Mouse (Mus musculus) ES-CJ7 (cell line): ENCODE results near the gene Slc15a1.
"Not testable (repeated sequence)": the region's sequence is repeated elsewhere in the genome, so short reads cannot be mapped to it uniquely, and the experiment has no call there.

Experiments
- DNase-seq: peaks from one replicate; pipeline ENCODE4 v3.0.0; 2011; ENCODE audit warnings: low read depth, low spot score

Slc15a1 gene

DNA sequence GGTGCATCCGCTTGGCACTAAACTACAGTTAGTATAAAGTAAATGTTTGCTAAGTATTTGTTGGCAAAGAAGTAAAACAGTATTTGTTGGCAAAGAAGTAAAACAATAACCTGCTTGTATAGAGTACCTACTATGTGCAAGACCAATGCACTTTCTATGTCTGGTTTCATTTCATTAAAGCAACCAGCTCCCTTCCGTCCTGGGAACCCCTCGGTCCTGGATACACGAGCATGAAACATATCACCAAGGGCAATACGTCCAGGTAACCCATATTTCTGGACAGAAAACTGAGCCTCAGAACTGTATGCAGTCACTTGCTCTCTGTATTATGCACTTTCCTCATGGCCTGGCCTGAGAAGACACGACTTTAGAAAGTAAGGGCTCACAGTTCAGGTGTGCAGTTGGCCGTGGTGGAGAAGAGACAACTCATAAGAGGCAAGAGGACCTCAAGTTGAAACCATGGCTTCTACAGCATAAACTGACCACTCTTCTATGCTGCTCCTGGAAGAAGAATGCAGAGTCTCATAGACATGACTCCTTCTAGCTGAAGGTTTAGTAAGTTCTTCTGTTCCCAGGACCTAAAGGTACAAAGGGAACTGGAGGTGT lies 53.5 kb downstream of the Slc15a1 start:
- no peak for DNase-seq

DNA sequence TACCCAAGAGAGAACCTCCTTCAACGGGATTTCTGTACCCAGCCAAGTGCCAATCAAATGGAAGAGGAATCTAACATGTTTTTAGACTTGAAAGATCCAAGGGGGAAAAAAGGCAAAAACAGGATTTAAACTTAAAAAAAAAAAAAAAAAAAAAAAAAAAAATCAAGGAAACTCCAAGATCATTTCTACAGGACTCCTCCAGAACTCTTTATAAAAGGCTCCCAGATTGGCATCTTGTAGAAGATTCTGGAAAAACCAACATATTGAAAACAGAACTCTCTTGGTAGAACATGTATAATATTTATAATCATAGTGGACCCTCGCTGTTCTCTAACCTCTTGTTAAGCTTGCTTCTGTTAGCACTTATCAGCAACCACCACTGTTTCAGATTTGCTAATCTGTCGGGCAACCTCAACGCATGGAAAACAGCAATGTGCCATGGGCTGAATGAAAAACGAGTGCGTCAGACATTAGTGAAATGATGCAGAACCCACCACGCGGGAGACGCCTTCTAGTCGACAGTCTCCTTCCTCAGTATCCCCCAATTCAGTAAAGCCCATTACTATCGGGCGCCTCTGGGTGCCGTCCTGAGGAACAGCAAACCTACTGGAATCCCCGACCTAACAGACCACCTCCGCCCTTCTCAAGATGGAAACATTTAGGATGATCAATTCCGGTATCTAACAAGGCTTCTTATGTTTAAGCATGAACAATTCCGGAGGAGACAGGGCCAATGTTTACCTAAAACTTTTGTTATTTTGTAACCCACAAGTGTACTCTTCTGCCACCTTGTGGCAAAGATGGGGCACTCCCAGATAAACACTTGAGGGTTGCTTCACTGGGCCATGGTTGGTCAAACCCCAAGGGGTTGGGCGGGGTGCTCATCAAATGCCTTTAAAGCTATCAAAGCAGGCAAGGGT lies 54.3 kb downstream of the Slc15a1 start:
- peak; percentile 78 for DNase-seq

DNA sequence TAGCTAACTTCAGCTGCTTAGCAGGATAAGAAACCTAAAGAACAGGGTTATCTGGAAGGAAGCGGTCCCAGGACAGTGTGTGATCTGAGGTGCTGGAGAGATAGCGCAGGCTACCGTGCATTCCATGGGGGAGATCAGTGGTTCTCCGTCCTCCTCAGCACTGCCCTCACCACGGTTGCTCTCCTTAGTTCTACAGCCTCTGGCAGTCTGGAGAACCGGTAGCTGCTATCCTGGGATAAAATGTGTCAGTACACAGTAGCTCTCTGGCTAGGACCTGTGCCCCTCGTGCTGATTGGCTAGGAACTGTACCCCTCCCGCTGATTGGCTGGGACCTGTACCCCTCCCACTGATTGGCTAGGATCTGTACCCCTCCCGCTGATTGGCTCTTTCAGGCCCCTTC lies 58.1 kb downstream of the Slc15a1 start:
- DNase-seq = peak; percentile 79

DNA sequence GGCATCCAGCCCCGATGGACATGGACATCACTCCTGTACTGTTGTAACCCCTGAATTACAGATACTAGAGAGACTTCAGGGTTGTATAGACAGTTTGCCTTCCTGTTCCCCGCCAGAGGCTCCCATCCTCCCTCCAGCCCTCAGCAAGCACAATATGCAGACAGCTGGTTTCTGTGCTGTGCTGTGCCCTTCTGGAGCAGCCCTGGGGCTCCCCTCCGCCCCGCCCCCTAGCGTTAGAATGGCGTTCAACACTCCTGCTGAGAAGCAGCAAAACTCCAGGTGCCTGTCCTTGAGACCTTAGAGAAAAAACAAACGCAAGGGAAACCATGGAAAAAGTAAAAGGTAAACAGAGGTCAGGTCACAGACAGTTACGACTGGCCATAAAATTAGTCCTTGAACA lies 59.9 kb downstream of the Slc15a1 start:
- peak; percentile 80 for DNase-seq

DNA sequence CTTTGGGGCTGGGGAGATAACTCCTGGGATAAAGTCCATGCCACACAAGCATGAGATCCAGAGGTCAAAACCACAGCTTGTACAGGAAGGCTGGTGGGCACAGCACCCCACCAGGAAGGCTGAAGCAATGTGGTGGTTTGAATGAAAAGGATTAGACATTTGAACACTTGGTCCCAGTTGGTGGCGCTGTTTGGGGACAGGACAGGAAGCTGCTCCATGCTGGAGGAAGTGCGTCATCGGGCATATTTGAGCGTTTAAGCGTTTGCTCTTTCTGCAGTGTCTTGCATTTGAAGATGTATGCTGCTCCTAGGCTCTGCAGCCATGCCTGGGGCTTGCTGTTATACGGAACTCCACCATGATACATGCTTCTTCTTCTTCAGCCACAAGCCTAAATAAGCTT lies 64.2 kb downstream of the Slc15a1 start:
- no peak for DNase-seq

DNA sequence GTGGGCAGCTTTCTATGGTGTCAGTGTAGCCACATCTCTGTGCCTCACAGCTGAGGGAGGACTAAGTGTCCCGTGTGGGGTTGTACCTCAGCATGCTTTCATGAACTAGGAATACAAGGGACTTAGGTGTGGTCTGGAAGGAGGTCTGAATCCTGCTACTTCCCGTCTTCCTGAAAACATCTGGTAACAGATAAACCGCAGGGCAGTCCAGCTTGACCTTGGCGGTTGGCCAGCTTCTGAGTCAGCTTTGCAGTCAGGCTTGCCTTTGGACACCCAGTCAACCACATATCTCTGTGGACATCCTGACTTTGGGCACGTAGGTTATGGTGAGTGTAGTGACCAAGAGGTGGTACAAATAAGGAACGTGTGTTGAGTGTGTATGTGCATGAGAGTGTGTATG lies 68.0 kb downstream of the Slc15a1 start:
- DNase-seq = no peak

DNA sequence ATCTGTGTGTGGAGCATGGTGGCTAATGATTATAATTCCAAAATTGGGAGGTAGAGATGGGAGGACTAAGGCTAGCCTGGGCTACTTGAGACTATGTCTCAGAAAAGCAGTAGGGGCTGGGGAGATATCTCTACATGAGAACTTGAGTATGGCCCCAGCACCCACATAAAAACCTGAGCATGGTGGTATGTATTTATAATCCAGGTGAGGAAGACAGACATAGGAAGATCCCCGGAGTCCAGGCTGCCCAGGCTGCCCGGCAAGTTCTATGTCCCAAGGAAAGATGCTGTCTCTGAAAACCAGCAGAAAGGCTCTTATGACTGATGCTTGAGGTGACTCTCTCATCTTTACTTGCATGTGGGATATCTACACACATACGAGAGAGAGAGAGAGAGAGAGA lies 68.6 kb downstream of the Slc15a1 start:
- no peak for DNase-seq

DNA sequence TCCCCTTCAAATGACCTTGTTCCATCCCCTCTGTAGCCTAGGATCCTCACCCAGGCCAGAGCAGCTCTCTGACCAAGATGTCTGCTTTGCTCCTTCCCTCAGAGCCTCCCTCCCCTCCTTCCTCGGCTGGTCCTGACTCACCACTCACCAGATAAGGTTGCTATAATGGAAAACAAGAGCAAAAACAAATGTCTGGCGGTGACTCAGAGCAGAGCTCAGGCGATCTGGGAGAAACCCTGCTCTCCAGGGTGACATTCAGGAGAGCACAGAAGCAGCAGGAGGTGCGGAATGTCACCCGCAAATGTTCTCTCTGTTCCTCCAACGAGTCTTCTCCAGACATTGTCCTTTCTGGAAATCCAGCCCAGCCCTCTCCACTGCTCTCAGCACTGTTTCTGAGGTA lies 69.3 kb downstream of the Slc15a1 start:
- DNase-seq = no peak

DNA sequence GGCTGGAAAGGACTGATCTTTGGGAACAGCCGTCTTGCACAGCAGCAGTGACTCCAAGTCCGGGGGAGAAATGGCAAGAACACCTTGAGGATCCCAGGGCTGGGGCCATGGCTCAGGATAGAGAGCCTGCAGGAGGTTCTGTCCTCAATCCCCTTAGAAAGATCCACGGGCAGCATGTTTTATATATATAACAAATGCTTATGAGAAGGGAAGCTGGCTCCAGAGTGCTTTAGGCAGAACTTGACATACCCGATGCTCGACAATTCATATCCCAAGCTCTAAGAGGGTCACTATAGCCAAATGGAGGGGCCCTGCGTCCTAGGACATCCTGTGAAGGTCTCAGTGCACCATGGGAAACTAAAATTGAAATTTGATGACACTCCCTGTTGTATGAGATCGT lies 73.8 kb downstream of the Slc15a1 start:
- DNase-seq = no peak

DNA sequence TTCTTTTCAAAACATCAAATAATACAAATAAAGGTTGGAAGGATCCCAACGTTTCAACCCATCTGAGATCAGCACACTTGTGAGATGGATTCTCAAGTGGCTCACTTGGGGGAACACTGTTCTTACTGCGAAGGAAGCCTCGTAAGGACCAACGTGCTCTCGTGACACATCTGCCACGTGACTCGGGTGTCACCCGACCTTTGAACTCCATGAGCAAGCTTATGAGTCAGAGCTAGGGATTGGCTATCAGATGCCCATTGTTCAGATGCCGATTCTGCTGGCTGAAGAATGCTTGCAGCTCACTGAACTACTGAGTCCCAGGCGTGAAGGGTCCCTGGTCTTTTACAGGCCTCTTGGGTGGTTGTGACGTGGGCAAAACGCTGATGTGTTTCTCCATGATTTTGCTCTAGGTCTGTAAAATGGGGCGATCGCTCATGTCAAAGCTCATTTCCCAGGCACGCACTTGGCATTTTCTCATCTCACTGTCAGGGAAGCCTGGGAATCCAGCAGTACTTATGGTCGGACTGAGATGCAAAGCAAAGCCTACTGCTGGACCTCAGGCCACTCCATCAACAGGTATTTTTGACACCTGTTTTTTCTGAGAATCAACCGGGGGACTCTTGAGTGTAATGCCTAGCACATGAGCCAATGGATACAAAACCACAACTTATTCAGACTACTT lies 75.1 kb downstream of the Slc15a1 start:
- DNase-seq = no peak

DNA sequence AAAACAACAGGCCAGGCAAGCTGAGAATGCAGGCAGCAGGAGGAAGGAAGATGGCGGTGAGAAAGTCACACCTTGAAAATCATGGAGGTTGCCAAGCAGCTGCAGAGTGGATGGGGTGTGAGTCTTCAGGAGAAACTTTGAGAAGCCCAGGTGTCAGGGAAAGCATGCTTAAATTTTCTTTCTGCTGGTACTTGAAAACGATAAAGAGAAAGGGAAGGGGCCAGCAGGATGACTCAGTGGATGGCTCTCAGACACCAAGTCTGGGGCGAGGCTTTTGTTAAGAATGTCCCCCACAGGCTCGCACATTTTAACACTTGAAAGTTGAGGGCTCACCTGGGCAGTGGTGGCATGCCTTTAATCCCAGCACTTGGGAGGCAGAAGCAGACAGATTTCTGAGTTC lies 76.9 kb downstream of the Slc15a1 start:
- peak; percentile 14 for DNase-seq

DNA sequence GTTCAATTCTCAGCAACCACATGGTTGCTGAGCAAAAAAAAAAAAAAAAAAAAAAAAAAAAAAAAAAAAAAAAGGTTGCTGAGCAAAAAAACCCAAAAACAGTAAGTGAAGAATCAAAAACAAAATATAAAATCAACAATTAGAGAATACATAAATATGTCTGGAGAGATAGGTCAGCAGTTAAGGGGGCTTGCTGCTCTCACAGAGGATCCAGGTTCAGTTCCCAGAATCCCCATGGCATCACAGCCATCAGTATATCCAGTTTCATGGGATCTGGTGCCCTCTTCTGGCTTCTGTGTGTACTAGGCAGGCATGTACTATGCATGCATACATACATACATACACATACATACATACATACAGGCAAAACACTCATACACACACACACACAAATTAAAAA lies 78.3 kb downstream of the Slc15a1 start:
- peak; percentile 61 for DNase-seq

DNA sequence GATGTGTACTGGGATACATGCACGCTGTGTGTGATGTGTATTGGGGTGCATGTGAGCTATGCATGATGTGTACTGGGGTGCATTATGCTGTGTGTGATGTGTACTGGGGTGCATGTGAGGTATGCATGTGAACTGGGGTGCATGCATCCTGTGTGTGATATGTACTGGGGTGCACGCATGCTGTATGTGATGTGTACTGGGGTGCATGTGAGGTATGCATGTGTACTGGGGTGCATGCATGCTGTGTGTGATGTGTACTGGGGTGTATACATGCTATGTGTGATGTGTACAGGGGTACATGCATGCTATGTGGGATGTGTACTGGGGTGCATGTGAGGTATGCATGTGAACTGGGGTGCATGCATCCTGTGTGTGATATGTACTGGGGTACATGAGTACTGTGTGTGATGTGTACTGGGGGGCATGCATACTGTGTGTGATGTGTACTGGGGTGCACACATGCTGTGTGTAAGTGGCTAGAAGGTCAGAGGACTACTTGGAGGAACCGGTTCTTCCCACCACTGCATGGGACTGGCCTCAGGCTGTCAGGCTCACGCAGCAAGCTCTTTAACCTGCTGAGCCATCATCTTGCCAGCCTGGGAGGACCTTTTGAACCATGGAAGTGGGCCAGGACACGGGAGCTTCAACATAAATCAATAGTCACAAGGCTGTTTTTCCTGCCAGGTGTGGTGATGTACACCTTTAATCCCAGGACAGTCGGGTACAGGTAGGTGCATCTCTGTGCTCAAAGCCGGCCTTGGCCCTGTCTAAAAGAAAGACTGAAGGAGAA lies 79.9 kb downstream of the Slc15a1 start:
- DNase-seq = no peak

DNA sequence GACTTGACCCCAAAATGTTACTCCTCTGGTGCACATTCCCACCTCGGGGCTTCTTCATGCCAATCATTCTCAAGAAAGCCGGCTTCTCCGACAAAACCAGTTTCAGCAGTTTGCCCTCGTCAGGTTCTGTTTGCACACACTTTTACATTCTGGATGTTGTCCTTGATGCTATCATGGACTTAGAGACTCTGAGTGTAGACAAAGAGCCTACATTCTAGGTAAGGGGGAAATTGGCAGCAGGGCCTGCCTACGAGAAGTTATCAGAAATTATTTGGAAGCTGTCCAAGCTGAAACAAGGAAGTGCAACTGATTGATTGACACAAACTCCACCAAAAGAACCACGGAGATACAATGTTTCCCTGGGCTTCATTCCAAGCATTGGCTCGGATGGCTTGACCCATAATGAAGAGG lies 81.7 kb downstream of the Slc15a1 start:
- DNase-seq = no peak

DNA sequence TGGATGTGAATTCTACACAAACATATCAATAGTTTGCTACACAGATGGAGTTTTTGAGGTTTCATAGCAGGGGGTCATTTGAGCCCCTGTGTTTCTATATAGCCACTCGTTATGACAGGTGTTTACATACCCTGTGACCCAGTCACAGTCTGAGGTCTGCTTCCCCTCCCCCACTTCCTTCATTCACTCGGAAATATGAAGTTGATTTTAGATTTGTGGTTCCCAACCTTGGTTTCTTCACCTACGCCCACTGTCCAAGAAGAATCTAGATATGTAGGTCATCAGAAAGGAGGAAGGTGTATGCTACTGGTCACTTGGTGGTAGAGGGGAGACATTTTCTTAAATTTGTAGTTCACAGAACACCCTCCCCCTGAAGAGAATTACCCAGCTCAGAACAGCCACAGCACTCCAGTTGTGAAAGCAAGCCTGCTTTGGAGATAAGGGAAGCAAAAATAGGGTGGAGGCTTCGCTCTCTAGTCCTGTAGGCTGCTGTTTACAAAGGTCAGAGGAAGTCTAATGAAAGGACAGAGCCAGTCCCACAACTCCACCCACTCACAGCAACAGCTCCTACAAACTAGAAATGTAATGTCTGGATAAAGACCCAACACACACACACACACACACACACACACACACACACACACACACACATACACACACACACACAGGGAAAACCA lies 82.2 kb downstream of the Slc15a1 start:
- no peak for DNase-seq

DNA sequence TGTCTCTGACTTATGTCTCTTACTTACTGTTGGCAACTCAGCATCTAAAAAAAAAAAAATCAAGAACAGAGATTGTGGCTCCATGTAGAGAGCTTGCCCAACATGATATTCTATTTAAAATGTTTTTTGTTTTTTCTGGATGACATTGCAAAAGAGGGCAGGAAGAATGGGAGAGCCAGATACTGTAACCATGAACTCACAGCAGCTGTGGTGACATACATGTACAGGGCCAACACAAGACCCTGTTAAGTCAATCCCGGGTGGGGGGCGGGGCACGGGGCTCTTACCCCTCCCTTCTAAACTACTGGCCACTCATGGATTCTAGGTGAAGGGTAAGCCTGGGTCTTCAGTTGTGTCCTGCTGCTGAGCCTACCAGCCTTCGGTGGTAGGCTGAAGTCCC lies 83.1 kb downstream of the Slc15a1 start:
- DNase-seq = no peak

DNA sequence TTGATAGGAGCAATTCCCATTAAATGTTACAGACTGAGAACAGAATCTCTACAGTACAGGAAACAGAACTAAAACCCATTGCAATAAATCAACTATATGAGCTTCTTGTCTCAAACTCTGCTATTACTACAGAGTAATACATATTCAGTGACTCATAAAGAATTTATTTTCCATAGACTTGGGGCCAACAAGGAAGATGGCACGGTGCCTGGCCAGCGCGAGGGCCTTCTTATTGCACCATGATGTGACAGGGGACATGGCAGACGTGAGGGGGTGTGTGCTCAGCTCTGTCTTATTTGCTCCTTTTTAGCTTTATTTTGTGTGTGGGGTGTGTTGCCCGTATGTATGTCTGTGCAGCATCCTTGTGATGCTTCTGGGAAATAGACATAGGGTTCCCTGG lies 87.5 kb downstream of the Slc15a1 start:
- DNase-seq = no peak

DNA sequence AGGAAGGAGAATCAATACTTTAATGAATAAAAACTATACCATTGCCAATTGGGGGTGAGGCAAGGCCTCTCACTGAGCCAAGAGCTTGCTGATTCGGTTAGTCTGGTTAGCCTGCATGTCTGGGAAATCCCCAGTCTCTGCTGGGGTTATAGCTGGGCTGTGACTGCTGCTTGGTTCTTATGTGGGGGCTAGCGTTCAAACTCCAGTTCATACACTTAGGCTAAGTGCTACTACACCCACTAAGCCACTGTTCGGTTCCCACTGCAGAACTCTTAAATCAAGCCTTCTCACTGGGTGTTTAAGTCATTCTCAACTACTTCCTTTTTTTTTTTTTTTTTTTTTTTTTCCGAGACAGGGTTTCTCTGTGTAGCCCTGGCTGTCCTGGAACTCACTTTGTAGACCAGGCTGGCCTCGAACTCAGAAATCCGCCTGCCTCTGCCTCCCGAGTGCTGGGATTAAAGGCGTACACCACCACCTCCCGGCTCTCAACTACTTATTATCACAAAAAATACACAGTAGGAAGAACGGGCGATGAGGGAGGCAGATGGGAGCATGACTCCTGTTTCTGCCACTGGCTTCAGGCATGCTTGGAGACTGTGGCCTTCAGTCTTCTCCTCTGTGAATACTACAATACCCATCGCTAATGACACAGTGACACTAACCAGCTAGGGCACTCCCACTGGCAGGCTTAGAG lies 88.3 kb downstream of the Slc15a1 start:
- DNase-seq = no peak

DNA sequence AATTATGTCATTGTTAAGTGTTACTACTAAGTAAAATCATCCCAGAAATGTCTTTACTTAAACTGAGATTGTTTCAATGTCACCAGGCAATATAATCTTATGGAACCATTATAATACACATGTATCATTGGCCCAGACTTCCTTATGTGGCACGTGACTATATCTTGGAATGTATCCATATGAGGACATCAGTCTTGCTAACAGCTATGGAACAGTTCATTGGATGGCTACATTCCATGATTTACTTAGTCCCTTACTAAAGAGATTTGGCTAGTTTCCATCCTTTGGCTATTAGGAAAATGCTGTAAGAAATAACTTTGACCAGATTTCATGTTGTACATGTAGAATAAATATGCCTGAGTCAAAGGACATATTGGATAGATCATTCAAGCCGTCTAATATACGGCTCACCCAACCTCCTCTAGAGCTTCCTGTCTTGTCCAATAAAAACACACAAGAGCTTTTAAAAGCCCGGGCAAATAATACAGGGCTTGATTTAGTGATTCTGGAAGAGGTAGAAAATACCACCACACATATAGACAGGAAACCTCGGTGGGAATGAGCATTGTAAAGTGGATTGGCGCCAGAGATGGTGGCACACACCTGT lies 90.3 kb downstream of the Slc15a1 start:
- DNase-seq = no peak

DNA sequence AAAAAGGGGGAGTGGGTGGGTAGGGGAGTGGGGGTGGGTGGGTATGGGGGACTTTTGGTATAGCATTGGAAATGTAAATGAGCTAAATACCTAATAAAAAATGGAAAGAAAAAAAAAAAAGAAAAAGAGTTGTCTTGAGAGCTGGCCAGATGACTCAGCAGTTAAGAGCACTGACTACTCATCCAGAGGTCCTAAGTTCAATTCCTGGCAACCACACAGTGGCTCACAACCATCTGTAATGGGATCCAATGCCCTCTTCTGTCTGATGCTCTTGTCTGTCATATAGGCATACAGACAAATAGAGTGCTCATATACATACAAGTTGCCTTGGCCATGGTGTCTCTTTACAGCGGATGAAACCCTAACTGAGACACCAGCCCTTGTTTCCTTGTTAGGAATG lies 91.3 kb downstream of the Slc15a1 start:
- DNase-seq = not testable (repeated sequence)
